Mouse (Mus musculus): Measurements from ENCODE around the gene Prr12. TPM values are rescaled to one million over a fixed set of nuclear protein-coding genes. Genes with fewer than 3 reads are reported as not detected.

Prr12 gene
- polyA plus RNA-seq, 1 experiment: 5.1 TPM

DNA sequence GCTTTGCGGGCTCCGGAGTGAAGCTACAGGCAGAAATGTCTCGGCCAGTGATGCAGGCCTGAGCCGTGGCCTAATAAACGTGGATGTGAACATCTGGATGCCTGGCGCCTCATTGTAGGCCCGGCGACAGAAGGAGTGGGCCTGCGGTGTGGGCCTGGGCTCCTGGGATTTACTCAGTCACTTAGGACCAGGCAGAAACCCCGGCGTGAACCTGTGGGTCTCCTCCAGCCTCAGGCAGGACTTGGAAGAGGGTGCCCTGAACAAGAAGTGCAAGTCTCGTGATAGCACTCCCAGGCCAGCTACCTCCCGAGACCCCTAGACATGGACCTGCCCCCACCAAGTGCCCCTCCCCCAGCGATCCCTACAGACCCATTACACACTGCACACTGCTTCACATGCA, 24.6 kb upstream of the Prr12 start:
- no peak for DNase-seq (ENCODE audit: low spot score)

DNA sequence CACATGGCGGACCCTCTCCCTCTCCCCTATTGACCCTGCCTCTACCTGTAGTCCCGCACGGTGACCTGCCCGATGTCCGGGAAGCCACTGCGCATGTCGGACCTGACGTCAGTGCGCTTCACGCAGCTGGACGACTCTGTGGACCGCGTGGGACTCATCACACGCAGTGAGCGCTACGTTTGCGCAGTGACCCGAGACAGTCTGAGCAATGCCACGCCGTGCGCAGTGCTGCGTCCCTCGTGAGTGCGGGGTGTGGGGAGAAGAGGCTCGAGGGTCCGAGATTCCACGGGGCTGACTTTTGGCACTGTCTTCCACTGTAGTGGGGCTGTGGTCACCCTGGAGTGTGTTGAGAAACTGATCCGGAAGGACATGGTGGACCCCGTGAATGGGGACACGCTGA, 23.8 kb upstream of the Prr12 start:
- DNase-seq (ENCODE audit: low spot score): no peak

DNA sequence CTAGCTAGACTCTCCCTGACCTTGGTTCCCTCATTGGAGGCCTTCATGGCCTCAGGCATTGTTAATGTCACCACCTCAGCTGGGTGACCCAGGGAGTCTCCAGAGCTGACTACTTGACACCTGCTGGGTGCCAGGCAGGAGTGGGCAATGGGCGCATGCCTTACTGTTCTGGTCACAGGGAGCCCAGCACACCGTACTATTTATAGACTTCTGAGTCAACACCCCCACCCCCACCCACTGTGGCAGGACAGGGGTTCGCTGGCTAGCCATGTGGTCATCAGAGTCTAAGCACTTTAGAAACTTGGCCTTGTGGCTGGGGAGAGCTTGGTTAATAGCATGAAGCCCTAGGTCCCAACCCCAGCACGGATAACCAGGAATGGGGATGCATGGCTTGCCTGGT, 22.7 kb upstream of the Prr12 start:
- DNase-seq (ENCODE audit: low spot score): no peak

DNA sequence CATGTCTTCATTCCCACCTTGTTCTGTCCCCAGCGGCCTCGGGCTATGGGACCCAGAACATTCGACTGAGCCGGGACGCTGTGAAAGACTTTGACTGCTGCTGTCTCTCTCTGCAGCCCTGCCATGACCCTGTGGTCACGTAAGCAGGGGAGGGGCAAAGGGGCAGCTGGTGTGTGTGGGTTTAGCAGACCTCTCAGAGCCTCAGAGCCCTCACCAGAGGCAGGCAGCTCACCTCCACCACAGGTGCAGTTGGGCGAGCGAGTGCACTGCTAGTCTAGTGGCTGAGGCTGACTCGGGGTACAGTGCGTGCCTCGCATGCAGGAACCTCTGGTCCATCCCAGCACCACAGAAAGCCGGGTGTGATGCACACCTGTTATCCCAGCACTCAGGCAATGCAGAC, 21.3 kb upstream of the Prr12 start:
- DNase-seq (ENCODE audit: low spot score): no peak

DNA sequence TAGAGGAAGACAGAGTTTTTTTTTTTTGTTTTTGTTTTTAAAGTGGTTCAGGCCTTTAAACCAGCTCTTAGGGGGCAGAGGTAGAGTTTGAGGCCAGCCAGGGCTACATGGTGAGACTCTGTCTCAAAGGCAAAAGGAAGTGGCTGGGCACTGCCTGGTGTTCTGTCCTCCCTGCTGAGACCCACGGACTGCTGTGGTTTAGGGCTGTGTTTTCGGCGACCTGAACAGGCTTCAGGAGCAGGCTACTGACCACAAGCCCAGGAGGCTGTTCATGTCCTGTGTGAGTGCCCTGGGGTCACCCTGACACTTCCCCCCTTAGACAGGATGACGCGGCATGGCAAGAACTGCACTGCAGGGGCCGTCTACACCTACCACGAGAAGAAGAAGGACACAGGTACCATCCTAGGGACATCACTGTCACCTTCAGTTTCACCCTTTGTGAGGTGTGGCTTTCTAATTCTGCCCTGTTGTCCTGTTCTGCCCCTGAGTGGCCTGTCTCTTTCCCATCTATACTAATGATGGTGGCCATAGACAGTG, 20.6 kb upstream of the Prr12 start:
- no peak for DNase-seq (ENCODE audit: low spot score)

DNA sequence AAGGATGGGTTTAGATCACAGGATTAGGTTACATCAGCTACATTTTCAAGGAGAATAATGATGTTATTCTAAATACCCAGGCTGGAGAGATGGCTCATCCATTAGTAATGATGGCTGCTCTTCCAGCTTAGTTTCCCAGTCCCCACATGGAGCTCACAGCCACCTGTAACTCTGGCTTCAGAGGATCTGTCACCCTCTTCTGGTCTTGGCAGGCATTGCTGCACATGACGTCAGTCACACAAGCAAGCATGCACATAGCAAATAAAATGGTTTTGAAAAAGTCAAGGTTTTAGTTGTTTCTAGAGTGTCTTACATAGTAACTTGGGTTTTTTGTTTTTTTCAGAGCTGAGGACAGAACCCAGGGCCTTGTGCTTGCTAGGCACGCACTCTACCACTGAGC, 19.5 kb upstream of the Prr12 start:
- no peak for DNase-seq (ENCODE audit: low spot score)

DNA sequence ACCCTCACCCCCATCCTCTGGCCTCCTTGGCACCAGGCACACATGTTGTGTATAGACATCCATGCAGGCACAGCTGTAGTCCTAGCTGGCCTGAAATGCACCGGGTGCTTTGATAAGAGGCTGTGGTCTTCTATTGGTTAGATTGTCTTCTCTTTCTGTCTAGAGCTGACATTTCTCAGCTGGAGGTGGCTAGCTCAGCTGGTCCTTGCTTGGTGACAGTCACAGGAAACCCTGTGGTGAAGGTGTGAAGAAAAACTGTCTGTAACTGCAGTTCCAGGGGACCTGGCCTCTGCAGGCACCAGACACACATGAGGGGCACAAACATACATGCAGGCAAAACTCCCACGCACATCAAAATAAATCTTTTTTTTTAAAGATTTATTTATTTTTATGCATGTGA, 17.0 kb upstream of the Prr12 start:
- DNase-seq (ENCODE audit: low spot score): no peak

DNA sequence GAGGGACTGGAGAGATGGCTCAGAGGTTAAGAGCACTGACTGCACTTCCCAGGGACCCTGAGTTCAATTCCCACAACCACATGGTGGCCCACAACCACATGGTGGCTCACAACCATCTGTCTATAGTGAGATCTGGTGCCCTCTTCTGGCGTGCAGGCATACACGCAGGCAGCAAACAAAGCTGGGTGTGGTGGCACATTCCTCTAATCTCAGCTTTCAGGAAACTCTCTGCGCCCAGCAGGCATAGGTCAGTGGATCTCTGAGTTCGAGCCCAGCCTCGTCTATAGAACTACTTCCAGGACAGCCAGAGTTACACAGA, 15.3 kb upstream of the Prr12 start:
- no peak for DNase-seq (ENCODE audit: low spot score)

DNA sequence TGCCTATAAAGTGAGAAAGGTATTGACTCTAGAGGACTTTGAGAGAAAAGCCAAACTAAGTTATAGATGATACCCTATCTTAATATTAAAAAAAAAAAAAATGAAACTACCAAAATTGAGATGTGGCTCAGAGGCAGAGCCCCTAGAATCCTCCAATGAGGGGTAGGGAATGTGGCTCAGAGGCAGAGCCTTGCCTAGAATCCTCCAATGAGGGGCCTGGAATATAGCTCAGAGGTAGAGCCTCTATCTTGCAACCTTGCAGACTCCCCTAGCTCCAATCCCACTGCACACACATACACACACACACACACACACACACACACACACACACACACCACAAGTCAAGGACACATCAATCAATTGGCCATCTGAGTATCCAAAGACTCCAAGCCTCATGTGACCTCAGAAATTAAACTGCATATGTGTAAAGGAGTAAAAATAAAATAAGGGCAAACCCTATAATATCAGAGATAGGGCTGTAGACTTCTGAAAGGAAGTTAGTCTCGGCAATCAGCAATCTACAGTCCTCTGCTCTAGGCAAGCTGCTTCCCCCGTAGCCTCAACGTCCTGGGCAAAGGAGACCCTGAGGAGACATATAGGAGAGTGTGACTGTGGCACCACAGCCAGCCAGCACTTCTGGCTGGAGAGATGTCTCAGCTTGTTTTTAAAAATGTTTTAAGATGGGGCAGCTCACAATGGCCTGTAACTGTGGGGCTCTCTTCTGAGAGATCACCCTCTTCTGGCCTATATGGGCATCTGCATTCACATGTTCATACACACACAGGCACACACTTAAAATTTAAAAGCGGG, 14.7 kb upstream of the Prr12 start:
- no peak for DNase-seq (ENCODE audit: low spot score)

DNA sequence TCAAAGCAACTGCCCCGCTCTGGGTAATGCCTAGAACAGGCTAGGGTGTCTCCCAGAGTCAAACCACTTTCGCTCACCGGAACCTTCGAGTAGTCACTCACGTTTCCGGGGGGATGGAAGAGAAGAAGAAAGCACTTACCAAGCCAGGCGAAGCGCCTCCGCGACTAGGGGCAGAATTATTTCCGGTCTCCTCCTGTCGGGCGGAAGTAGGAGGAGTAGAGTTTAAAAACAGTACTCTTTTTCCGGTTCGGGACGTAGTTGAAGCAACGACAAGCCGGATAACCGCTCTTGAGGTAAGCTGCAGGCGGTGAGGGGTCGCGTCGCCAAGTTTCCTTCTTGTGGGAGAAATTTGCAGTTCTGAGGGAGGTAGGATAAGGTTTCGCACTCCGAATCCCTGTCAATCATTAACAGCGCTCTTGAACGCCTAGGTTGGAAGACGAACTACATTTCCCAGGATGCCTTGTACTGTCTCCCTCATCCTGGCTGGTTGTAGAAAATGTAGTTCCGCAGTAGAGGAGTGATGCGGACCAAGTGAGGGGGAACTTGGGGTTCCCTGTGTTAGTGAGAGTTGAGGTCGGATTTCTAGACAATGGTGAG, 9.7 kb upstream of the Prr12 start, which contains the start of the genes Nosip and Prrg2:
Gene Nosip (plus strand): TSS at position 191 of the 597 bp plus-strand sequence.
Gene Prrg2 (minus strand): TSS at position 439 of the 597 bp plus-strand sequence.
- DNase-seq (ENCODE audit: low spot score): peak; percentile 80

DNA sequence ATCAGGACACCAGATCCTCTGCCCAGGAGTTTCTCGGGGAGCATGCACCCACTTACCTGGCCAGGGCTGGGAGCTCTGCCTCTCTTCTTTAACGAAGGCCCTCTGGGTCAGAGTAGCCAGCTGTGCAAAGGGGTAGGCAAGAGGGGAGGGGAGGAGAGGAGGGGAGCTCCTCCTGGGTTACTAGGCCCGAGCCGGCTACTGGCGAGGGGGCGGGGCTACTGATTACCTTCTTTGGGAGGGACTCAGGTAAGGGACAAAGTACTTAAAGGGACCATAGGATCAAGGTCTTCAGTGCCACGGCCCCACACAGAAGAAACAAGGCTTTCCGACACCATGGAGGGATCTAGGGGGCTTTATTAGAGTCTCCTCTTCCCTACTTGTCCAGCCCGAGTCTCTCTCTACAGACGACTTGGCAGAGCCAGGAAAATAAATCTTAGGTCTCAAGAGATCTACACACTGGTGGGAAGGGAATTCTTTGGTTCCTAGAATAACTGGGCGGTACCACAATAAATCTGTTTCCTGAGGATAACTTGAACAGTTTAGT, 8.9 kb upstream of the Prr12 start:
- DNase-seq (ENCODE audit: low spot score): peak; percentile 56

DNA sequence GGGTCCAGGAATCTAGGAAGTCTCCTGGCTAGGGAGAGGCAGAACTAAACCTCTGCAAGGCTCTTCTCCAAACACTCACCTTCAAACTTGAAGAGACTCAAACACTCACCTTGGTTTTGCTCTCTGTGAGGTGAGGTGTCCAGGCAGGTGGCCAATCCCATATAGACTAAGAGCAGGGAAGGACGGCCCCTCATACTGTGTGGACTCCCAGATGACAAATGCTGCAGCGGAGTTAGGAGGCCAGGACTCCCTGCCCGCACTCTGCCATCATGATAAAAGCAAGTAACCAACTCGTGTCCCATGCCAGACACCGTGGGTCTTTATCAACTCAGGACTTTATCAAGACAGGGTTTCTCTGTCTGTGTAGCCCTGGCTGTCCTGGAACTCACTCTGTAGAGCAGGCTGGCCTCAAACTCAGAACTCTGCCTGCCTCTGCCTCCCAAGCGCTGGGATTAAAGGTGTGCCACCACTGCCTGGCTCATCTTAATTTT, 8.0 kb upstream of the Prr12 start:
- DNase-seq (ENCODE audit: low spot score): no peak

DNA sequence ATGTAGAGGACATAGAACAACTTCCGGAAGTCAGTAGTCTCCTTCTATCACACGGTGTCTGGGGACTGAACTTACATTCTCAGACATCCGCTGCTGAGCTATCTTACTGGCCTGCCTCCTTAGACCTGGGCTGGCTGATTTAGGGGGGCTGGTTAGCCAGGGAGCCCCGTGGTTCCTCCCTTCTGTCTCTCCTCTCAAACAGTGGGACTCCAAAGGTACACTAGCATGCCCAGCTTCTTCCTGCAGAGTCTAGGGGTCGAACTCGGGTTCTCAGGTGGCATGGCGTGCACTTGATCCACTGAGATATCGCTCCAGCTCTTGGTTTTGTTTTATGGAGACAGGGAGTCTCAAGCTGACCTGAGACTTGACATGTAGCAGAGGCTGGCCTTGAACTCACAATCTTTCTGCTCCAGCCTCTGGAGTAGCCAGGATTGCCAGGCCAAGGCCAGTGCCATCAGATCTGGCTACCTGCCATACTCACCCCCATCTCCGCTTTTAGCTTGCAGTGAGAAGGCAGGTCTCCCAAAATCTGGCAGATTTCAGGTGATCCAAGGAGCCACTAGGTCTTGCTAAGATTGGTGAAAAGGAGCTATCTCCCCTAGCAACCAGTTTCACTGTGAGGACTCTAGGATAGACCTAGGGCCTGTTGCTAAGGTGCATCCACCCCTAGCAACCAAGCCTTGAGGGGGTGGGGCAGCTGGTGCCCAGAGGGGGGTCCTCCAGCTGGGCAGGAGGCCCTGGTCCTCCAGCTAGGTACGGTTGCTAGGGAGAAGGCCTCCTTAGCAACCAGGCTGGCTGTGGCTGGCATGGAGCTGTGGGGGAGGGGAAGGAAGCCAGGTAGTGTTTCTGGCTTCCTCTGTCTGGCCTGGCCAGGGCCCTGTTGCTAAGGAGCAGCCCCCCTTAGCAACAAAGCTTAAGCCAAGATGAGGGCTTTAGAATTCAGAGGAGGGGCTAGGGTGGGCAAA, 6.2 kb upstream of the Prr12 start:
- no peak for DNase-seq (ENCODE audit: low spot score)

DNA sequence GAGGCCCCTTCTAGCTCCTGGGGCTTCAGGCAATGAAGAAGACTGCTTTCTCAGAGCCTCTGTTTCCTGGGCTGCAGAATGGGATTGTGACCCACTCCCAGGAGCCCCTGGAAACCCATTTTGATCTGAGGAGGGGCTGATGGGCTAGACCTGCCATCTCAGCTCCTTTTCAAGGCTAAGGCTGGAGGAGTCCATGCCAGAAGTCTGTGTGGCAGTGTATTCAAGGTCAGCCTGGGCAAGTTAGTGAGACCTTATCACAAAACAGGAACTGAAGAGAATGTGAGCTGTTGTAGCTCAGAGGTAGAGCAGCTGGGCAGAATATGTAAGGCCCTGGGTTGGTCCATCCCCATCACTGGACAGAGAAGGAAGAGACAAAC, 4.3 kb upstream of the Prr12 start:
- DNase-seq (ENCODE audit: low spot score): no peak

DNA sequence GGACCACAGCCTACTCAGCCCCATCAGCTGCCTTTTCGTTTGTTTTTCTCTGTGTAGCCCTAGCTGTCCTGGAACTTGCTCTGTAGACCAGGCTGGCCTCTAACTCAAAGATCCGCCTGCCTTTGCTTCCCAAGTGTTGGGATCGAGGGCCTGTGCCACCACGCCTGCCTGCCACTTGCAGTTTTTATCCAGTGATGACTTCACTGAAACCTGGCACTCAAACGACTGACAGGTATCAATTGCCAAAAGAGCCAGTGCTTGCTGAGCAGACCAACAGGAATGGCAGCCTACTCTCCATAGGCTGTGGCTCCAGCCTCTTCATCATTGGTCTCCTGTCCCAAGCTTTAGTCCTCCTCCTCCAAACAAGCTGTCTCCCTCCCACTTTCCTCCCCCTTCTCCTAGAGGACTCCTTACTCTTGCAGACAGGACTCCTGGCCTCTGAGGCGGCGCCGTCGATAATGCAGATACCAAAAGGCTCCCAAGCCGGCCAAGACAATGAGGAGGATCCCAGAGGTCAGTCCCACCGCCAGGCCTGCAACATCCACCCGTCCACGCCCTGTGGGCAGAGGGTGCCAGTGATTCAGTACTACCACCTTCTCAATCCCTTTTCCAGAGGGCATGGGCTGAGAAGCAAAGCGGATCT, 3.8 kb upstream of the Prr12 start:
- no peak for DNase-seq (ENCODE audit: low spot score)

DNA sequence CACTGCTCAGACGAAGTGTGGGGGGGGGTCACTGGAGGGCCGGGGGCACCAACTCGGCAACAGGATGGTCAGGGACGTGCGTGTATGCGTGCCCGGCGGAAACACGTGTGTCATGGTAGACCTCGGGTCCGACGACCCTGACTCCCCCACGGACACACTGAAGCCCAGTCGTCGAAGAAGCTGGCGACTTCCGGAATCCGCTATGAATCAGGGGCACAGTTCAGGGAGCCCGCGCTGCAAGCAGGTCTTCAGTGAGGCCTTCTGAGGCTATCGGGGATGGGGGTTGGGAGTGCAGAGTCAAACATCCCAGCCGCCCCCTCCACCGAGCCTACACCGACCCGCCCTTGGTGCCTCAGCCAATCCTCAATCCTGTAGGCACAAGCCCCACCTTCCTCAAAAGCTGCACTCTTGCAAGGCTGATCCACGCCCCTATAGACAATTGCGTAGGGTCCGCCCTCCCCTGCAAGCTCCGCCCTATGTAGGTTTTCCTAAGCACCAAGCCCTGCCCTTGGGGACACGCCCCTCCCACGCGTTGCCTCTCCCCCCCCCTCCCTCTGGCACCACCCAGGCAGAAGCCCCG, 1.3 kb upstream of the Prr12 start:
- DNase-seq (ENCODE audit: low spot score): peak; percentile 75

DNA sequence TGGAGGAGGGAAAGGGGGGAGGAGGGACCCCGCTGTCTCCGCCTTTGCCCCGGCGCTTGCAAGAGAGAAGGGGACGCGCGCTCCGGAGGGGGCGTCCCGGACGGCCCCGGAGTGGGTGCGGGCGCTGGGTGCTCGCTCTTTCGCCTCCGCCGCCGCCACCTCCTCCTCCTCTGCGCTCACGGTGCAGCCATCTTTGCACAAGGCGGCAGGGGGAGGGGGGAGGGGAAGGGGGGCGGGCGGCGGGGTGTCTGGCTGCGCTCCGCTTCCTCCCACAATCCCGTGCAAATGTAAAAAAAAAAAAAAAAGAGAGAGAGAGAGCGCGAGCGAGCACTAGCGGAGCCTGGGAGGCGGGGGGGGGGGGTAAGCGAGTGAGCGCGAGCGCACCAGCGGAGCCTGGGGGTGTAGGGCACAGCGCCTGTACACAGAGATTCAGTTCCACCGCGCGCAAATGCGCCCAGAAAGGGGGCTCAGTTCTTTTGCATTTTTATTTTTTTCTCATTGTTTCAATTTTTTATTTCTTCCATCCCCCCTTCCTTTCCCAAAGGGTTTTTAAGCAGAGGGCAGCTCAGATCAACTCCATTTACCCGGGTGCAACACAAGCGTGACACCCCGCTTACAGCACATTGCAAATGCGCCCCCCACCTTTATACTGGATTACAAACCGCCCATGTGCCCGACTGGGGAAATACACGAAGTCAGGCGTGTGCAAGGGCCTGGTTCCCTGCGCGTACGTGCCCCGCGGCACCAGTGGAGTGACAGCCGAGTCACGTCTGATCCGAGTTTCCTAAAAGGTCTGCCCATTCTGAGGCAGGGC, 643 bp upstream of the Prr12 start:
- DNase-seq (ENCODE audit: low spot score): peak; percentile 77

DNA sequence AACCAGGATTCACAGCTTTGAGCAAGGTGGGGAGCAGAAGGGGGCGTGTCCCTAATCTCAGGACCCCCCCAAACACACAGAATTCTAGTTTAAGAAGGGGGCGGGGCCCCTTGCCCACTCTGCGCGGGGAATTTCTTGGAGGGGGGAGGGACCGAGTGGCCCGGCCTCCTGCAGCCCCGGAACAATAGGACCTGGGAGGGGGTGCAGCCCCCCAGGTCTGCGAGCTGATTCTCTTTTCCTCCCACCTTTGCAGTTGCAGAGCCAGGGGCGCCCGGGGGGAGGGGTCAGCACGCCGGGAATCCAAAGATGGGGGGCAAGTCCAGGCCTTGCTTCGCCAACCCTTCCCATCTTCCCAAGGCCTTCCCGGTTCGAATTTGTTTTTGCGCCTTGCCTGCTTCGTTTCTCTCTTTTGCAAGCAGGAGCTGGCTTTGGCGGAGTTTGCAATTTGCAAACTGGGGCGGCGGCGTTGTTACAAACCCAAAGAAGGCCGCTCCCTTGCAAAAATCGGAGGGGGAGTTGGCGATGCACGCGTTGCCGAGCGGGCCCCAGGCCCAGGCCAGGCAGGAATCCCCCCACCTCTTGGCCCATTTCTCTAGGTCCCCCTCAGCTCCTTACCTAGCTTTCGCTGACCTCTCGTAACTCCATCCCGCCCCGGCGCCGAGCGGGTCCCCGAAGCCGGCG, 360 bp downstream of the Prr12 start:
- peak; percentile 52 for DNase-seq (ENCODE audit: low spot score)

DNA sequence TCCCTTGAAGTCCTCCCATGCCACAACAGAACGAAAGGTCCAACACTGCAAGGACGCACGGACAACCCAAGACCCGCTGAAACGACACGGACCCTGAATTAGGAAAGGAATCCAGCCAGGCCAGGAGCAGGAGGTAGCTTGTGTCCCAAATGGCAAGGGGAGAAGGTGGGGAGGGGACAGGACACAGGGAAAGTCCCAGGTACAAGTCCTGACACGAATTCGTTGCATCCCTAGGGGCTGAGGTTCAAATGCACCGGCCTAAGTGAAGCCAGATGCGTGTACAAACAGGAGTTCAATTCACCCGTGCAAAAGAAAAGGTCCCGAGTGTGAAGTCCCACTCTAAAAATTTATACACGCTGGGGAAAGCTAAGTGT, 1.1 kb downstream of the Prr12 start:
- DNase-seq (ENCODE audit: low spot score): no peak

Measured in urinary bladder, adult 2 months (tissue).